Mouse (Mus musculus) ovary, adult 18-20 months (tissue): Measurements from ENCODE around the gene Dock7.
"Not testable (repeated sequence)": the region's sequence is repeated elsewhere in the genome, so short reads cannot be mapped to it uniquely, and the experiment has no call there.

ENCODE experiments used
- DNase-seq: peaks from one replicate; pipeline ENCODE4 v3.0.0; 2022; ENCODE audit warnings: low spot score, mixed read lengths

Gene Dock7

DNA sequence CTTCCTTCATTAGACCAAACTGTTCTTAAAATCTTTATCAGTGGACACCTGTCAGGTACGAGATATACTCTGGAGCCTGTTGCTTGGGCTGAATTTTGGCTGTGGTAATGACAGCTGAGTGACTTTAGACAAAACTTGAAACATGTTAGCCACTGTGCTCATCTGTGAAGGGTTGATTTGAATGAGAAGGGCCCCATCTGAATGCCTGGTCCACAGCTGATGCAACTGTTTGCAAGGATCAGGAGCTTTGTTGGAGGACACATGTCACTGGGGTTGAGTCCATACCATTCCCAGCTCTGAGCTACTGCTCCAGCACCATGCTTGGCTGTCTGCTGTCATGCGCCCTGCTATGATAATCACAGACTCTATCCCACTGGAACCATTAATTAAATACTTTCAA, 115.1 kb downstream of the Dock7 start:
- DNase-seq: no peak

DNA sequence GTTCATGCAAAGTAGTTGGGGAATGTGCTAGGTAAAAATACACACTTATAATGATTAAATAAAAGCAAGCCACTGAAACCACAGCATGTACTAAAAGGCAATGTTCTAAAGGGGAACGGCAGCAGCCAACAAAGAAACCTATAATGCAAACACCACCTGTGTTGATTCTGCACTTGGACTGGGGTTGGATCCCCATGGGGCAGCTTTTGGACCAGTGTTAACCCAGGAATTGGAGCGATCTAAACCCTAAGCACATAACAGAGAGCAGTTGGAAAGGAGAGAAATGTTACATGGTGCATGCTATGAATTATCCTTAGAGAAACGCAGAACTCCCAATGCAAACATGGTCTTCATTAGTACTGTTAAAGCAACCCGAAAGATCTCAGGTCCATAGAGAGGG, 127.2 kb downstream of the Dock7 start:
- DNase-seq: no peak

DNA sequence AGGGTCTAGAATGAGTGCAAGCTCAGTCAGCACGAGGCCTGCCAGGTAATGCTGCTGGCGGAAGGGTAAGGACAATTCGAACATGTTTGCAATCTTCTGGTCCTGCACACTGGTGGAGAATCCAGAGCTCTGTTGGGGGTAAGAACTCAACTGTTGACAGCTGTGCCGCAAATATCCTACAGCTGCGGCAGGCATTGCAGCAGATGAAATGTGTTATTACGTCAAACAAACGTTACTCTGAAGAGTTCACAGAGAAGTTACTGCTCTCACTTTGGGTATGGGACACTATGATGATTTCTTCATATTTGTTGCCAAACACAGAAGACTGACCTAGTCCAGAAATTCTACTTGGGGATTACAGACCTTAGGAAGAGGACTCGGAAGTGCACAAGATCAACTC, 136.0 kb downstream of the Dock7 start:
- DNase-seq: no peak

DNA sequence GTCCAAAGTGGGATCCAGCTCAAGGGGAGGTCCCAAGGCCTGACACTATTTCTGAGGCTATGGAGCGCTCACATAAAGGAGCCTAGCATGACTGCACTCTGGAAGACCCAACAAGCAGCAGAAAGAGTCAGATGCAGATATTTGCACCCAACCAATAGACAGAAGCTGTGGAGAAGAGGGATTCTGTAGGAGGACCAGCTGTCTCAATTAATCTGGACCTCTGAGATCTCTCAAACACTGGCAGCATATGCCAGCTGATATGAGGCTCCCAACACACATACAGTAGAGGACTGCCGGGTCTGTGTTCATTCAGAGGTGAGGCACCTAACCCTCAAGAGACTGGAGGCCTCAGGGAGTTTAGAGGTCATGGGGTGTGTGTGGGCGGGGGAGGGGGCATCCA, 140.7 kb downstream of the Dock7 start:
- DNase-seq: not testable (repeated sequence)

DNA sequence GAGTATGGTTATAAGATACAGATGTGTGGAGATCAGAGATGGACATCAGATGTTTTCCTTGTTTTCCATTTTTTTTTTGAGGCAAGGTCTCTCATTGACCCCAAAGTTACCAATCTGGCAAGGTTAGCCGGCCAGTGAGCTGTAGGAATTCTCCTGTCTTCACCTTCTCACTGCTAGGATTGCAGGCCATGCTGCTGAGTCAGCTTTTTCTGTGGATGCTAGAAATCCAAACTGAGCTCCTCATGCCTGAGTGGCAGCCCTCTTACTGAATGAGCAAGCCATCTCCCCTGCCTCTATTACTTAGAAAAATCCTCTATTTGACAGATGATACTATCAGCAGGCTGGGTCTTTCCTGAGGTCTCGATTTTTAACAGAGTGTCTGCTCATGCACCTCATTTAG, 142.0 kb downstream of the Dock7 start:
- DNase-seq: no peak

DNA sequence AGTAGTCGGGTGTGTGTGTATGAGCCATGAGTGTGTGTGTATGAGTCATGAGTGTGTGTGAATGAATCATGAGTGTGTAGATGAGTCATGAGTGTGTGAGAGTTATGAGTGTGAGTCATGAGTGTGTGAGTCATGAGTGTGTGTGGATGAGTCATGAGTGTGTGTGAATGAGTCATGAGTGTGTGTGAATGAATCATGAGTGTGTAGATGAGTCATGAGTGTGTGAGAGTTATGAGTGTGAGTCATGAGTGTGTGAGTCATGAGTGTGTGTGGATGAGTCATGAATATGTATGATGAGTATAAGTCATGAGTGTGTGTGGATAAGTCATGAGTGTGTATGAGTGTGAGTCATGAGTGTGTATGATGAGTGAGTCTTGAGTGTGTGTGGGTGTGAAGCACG, 142.4 kb downstream of the Dock7 start:
- DNase-seq: not testable (repeated sequence)

DNA sequence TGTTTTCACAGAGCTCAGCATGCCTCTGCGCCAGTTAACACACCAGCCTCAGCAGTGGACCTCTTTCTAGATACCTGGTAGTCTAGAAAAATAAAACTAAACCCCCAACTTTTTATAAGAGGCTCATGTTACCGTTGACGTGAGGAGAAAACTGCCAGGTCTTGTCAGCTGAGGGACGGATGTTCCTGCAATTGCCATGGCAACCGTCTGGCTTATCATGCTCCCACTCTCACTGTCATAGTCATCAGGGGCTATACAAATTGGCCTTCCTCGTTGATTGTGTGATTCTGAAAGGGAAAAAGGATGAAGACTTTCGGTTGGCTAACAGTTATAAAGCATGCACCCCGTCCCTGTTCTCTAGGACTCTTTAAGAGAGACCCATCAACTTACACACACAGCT, 145.0 kb downstream of the Dock7 start:
- no peak for DNase-seq

DNA sequence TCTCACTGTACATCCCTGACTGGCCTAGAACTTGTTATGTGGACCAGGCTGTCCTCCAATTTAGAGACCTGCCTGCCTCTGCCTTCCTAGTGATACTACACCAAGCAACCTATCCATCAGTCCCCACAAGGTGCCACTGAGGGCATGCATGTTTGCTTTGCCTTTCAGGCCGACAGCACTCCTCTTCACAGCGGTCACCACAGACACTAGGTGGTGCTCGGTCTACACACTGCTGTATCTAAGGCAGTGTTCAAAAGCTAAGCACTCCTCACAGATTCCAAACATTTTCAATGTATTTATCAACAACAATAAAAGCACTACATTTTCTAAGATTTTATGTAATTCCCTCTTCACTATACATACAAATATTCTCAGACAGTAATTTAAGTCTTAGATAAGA, 150.8 kb downstream of the Dock7 start:
- no peak for DNase-seq

DNA sequence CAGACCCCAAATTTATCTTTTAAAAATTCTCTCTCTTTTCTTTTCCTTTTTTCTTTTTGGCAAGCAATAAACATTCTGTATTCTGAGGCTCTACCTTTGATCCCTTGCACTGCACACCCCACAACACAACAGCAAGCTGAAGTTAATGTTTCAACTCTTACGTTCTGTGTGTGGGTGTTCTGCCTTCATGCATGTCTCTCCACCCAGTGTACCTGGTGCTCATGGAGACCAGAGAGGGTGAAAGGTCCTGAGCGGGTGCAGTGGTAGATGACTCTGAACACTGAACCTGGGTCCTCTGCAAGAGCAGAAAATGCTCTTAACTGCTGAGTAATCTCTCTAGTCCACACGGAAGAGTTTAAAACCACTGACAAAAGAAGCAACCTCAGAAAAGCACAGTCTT, 160.5 kb downstream of the Dock7 start:
- DNase-seq: no peak

DNA sequence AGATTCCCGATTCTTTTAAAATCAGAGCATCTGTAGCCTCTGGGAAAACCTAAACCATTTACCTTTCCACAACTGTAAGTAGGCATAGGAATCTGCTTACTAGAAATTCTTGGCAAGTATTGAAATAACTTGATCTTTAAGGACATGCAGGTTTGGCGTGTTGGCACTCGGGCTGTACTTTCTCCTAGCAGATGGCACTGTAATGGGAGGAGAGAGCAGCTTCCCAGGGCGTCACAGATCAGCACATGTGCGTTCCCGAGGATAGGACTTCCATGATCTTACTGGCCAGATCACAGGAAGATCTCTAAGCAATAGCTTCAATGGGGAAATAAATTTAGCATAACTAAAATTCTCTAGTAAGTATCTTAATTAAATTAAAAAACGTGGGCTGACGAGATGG, 164.7 kb downstream of the Dock7 start:
- DNase-seq: no peak

DNA sequence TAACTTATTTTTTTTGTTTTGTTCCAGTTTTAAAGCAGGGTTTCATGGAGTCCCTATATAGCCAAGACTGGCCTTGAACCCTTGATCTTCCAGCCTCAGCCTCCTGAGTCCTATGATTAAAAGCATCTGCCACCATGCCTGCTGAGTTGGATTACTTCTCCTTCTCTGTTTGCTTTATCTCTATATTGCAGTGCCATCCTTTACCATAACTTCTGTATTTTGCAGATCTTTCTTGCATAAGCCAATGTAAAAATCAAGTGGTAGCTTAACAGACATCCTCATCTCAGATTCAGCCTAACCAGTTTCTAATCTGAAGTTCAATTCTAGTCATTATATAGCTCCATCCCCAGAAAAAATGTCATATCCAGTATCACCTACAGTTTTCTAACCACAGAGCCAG, 170.2 kb downstream of the Dock7 start:
- no peak for DNase-seq

DNA sequence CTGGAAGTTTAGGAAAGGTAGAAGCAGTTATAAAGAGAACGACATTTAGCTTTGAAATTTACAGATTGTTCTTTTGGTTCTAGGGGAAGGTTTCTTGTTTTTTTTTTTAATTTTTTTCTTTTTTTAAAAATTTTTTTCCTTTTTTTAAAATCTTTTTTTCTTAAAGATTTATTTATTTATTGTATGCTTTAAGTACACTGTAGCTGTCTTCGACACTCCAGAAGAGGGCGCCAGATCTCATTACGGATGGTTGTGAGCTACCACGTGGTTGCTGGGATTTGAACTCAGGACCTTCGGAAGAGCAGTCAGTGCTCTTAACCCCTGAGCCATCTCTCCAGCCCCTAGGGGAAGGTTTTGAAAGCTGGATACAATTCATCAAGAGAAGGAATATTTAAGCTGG, 182.5 kb downstream of the Dock7 start:
- not testable (repeated sequence) for DNase-seq

DNA sequence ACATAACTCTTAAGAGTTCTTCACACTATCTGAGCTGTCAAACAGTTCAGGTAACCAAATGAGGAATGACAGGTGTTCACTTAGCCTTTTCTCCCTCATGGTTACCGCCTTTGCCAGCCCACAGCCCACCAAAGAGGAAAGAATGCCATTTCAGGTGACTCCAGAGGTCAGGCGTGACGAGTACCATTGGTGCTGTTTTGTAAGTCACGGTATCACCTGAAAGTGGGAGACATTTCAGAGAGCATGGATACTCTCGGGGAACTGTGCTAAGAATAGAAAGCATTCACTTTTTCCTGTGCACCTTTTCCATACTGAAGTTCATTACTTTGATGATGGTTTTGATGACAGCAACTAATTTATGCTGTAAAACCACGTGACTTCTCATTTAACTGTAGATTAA, 184.7 kb downstream of the Dock7 start:
- no peak for DNase-seq

DNA sequence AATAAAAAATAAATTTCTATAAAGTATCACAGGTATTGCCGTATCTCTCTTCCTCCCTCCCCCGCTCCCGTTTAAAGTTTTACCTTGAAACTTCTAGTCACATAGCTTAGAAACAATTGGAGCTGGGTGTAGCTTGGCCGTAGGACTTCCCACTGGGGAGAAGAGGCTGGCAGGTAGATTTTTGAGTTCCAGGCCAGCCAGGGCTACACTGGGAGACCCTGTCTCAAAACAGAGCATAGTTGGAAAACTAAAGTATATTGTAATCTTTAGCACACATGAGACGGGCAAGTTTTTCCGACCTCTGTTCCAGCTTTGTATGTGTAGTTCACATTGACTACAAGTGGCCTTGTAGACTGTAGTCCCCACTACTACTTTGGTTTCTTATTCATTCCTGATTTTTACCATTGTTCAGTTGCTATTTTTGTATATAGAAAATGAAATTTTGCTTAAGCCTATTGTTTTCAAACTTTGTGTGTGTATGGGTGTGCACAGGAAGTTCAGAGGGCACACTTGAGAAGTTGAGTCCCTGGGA, 195.4 kb downstream of the Dock7 start:
- DNase-seq: no peak

DNA sequence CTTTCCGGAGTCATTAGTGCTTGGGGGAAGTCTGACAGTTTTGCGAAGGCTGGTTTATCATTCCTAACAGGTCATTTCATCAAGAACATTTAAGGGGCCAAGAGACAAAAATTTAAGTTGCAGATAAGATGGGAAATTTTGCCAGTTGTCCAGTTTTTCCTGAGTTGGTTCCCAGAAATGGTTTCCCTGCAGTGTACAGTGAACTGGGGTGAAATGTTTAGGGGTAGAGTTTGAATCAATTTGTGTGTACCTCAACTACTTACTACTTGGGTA, 195.9 kb downstream of the Dock7 start:
- DNase-seq: no peak

DNA sequence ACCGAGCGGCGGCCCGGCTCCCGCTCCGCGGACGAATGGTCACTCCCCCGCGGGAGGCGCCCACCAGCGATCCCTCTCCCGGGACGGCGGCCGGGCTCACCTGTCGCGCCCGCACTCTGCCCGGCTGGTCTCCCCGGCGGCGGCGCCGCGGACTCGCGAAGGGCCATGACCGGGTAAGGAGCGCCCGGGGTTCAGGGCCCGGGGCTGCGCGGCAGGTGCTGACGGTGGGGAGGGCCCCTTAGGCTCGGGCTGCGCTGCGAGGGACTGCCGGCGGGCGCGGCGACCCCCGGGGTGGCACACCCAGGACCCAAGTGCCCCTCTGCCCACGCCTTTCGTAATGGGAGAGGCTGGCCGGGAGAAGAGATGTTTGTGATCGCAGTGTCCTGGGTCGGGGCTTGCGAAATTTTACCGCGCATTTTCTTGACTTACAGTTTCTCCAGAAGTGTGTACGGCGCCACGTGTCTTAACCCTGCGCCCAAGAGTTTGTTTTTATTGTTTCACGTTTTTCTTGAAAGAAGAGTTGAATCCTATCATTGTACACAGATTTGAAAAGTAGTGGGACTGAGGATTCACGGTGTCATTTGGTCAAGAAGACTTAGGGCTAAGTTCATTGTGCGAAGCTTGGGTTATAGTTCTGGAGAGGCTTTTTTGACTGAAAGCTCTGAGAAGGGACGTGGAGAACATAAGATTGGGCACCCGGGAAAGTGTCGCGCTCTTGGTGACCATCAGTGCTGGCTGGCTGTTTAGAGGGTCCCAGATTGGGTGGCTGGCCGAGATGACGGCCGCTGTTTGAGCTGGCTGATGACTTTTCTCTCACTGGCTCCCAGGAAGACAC, 196.4 kb downstream of the Dock7 start:
- no peak for DNase-seq

DNA sequence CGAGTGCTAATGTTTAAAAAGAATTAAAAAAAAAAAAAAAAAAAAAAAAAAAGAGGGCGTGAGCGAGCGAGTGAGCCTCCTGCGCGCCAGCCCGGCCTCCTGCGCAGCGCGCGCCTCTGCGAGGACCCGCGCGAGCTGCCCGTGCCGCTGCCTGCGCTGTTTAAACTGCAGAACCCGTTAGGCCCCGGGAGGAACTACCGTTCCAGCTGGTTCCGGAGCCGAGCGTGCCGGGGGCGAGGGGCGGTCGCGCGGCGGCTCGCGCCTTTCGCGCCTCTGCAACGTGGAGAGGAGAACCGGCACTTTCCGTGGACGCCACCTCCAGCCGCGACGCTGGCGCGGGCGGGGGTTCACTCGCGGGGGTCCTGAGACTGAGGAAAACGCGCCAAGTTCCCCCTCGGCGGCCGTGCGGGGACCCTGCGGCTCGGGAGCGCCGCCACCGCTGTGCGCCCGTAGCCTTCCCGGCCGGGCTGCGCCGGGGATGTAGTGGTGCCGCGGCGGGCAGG, 197.1 kb downstream of the Dock7 start, which contains the start of gene Usp1:
Gene Usp1 (plus strand): TSS at position 243 of the 503 bp plus-strand sequence.
- DNase-seq: no peak

DNA sequence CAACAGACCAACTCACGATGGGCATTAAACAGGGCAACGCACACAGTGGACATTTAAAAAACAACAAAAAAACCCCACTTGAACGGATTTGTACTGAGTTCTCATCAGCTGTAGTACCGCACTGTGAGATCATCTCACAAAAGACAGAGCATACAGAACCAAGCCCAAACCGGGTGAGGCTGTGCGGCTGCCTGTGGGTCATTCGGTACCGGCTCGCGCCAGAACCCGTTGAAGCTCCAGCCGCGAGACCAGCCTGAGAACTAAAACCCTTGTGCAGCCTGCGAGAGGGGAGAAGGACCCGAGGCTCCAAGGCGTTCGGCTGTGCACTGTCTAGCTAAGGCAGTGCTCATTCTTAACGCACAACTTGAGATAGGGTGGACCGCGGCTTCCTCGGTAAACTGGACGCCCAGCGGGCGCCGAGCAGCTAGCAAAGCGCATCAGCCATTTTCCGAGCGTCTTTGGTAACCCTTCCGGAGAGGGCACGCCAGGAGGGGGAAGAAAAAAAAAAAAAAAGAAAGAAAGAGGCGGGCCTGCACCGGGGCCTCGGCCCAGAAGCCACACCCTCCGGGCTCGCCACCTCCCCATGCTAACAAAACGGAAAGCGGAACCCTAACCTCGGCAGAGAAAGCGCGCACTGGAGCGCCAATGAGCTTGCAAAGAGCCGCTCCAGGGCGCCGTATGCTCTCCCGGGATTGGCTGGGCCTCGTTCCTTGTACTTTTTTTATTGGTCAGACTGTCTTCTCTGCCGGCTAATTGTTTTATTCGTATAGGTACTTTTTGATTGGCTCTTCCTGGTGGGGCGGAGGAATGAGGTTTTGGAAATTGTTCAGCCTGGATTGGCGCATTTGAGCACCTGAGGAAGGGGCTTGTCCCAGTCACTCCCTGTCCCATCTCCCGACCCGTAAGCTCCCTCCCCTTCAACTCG, 197.8 kb downstream of the Dock7 start:
- DNase-seq: peak; percentile 99

DNA sequence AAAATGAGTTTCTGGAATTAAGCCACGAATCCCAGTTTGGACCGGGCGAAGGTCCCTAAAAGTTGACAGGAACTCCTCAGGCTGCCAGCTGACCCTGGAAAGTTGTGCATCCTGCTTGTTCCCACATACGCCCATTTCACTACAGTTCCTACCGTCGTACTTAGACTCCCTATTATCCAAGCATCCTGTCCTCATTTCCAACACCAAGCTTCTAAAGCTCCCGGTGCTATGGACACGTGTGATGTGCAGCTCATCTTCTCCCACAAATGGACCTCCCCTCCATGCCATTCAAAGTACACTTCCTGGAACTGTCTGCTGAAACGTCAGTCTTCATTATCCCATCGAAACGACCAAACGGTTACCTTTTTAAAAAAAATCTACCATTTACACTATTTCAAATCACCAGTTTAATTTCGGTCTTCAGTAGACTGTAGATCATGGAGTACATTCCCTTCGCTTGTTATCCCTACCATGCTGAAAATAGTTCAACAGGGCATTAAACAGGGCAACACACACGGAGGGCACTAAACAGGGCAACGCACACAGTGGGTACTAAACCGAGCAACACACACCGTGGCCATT, 198.6 kb downstream of the Dock7 start:
- DNase-seq: no peak

DNA sequence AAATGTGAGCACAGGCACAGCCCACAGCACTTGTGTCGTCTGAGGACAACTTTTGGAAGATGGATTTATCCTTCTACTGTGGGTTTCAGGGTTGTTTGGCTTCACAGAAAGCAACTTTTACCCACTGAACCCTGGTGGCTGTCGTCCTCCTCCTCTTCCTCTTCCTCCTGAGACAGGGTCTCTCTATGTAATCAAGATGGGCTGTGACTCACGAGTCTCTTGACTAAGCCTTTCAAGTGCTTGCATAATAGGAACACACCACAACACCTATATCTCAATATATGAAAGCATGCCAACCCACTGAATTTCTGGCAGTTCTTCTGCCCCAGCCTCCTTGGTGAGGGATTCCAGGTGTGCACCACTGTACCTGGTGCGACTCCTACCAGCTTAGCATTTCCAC, 199.8 kb downstream of the Dock7 start:
- DNase-seq: no peak

DNA sequence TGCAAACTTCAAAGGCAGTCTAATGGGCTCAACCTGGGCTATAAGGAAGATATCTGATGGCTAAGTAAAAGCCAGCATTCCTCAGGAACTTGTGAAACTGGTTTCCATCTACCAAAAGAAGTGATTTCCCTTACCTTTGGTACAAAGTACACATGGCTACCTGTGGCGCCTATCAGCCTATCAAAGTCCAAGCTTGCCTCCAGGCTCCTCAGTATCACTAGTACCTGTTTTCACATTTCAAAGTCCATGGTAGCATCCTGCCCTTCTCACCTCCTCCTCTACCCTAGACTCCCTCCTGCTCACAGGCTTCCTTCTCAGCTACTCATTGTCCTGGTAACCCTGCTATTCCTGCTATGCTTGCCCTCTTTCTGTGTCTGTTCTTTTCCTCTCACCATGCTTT, 202.5 kb downstream of the Dock7 start:
- DNase-seq: no peak

DNA sequence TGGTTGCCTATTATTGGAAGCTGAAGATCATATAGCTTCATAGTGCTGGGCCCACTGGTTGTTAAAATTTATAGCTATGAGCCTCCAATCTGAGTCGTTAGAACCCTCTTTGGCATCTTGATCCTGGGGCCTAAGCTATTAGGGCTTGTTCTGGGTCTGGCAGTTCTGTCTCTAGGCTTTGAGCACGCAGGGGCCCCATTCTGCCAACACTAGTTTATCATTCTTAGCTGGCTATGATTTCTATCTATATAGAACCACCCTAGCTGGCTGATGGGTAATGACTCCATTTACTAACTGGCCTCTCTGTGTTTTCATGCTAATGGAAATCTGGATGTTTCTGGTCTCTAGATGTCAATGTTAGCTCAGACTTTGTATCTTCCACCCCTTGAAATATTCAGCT, 203.0 kb downstream of the Dock7 start:
- DNase-seq: no peak

DNA sequence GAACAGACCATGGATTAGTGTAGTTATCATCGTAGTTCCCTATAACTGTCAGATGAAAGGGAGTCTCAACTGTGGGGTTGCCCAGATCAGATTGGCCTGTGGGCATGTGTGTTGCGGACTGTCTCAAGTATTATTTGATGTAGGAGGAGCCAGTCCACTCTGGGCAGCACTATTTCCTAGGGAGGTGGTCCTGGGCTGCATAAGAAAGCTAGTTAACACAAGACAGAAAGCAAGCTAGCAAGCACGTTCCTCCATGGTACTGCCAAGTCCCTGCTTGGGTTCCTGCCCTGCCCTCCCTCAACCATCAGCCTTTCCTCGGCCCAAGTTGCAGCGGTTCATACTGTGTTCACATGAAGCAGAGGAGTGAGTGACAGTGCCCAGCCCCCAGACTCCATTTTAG, 210.5 kb downstream of the Dock7 start:
- DNase-seq: no peak
